Comparison of ENCODE assay signal across 36 mouse cellular contexts in genomic region chr14:55555788-55556187, GRCm38 (mm10). TPM values are rescaled to one million over a fixed set of nuclear protein-coding genes. Genes with fewer than 3 reads are reported as not detected.
"Had no signal": no experiment of that assay in that cellular context is flagged by ENCODE, and none has a peak within 500 bp of the region (broad histone marks: within the 10 kb centered on the region; RNA-seq: fewer than 3 reads in every experiment).

No protein-coding gene starts in this region.

- ATAC-seq: forebrain, embryonic 13.5 days; forebrain, embryonic 14.5 days; forebrain, embryonic 15.5 days; forebrain, embryonic 16.5 days; forebrain, postnatal 0 days had no signal

- H3K9ac ChIP-seq: embryonic facial prominence, embryonic 12.5 days; embryonic facial prominence, embryonic 13.5 days; embryonic facial prominence, embryonic 15.5 days; forebrain, embryonic 12.5 days; forebrain, embryonic 13.5 days; forebrain, embryonic 15.5 days; forebrain, postnatal 0 days had no signal

- H3K9me3 ChIP-seq: embryonic facial prominence, embryonic 10.5 days; embryonic facial prominence, embryonic 12.5 days; embryonic facial prominence, embryonic 13.5 days; embryonic facial prominence, embryonic 15.5 days; forebrain, embryonic 10.5 days; forebrain, embryonic 12.5 days; forebrain, embryonic 13.5 days; forebrain, embryonic 15.5 days had no signal

- H3K27ac ChIP-seq: embryonic facial prominence, embryonic 10.5 days; embryonic facial prominence, embryonic 12.5 days; embryonic facial prominence, embryonic 13.5 days; embryonic facial prominence, embryonic 15.5 days; forebrain, embryonic 10.5 days; forebrain, embryonic 12.5 days; forebrain, embryonic 13.5 days; forebrain, embryonic 15.5 days; heart, adult 2 months had no signal

- H3K36me3 ChIP-seq: embryonic facial prominence, embryonic 10.5 days; embryonic facial prominence, embryonic 12.5 days; embryonic facial prominence, embryonic 13.5 days; forebrain, embryonic 10.5 days; forebrain, embryonic 12.5 days; forebrain, embryonic 15.5 days had no signal

- H3K4me2 ChIP-seq: embryonic facial prominence, embryonic 12.5 days; embryonic facial prominence, embryonic 13.5 days; embryonic facial prominence, embryonic 15.5 days; forebrain, embryonic 12.5 days; forebrain, embryonic 13.5 days; forebrain, embryonic 15.5 days had no signal

- H3K27me3 ChIP-seq: embryonic facial prominence, embryonic 12.5 days; embryonic facial prominence, embryonic 13.5 days; embryonic facial prominence, embryonic 15.5 days; forebrain, embryonic 12.5 days; forebrain, embryonic 13.5 days; forebrain, embryonic 15.5 days had no signal

- H3K4me1 ChIP-seq: embryonic facial prominence, embryonic 15.5 days had no signal

- DNase-seq: cerebellum, adult 8-10 months; cerebellum, adult 9-10 months; cerebellum, adult 9-11 months; cerebellum, postnatal 10 days; cerebellum, postnatal 14 days; cerebellum, postnatal 25 days; cerebellum, postnatal 36 days; embryo, embryonic 11 days; forebrain, postnatal 0 days; gastrocnemius, adult 2 months; gastrocnemius, postnatal 10 days; gastrocnemius, postnatal 14 days; gastrocnemius, postnatal 25 days; gastrocnemius, postnatal 36 days; heart, adult 11 months; heart, adult 18-20 months; heart, adult 2 months had no signal

- H3K4me3 ChIP-seq: embryonic facial prominence, embryonic 10.5 days; embryonic facial prominence, embryonic 12.5 days; embryonic facial prominence, embryonic 13.5 days; embryonic facial prominence, embryonic 15.5 days; erythroblast, embryonic 14.5 days; forebrain, embryonic 10.5 days; forebrain, embryonic 12.5 days; forebrain, embryonic 13.5 days; forebrain, embryonic 15.5 days; gastrocnemius, adult 2 months; heart, adult 2 months had no signal

RNA-seq across cellular contexts. Expression of gene A730061H03Rik, which starts 4.4 kb away (rescaled TPM):
- total RNA-seq: common myeloid progenitor, adult 5-6 weeks; forebrain, postnatal 0 days; gastrocnemius, adult 18-20 months; gastrocnemius, adult 2 months; gastrocnemius, adult 8-10 months; gastrocnemius, postnatal 10 days; gastrocnemius, postnatal 14 days; gastrocnemius, postnatal 25 days; gastrocnemius, postnatal 36 days; heart, adult 18-20 months; heart, adult 2 months; heart, adult 8-10 months had no signal
- polyA plus RNA-seq: embryonic facial prominence, embryonic 10.5 days; embryonic facial prominence, embryonic 11.5 days; embryonic facial prominence, embryonic 12.5 days; erythroblast, embryonic 14.5 days; forebrain, embryonic 10.5 days; forebrain, embryonic 12.5 days; forebrain, embryonic 13.5 days; forebrain, embryonic 14.5 days; forebrain, postnatal 0 days had no signal

RNA-seq across cellular contexts. Expression of gene Fitm1, which starts 19.6 kb away (rescaled TPM):
- total RNA-seq: common myeloid progenitor, adult 5-6 weeks; forebrain, postnatal 0 days had no signal
- polyA plus RNA-seq: cortical plate, adult 2 months; erythroblast, embryonic 14.5 days; forebrain, embryonic 10.5 days; forebrain, embryonic 11.5 days; forebrain, embryonic 13.5 days; forebrain, embryonic 14.5 days; forebrain, embryonic 15.5 days; forebrain, embryonic 16.5 days; frontal cortex, adult 2 months had no signal
